Mouse (Mus musculus): ENCODE results near the gene Clca2.
"Not testable (repeated sequence)": the region's sequence is repeated elsewhere in the genome, so short reads cannot be mapped to it uniquely, and the experiment has no call there.

Clca2 gene

DNA sequence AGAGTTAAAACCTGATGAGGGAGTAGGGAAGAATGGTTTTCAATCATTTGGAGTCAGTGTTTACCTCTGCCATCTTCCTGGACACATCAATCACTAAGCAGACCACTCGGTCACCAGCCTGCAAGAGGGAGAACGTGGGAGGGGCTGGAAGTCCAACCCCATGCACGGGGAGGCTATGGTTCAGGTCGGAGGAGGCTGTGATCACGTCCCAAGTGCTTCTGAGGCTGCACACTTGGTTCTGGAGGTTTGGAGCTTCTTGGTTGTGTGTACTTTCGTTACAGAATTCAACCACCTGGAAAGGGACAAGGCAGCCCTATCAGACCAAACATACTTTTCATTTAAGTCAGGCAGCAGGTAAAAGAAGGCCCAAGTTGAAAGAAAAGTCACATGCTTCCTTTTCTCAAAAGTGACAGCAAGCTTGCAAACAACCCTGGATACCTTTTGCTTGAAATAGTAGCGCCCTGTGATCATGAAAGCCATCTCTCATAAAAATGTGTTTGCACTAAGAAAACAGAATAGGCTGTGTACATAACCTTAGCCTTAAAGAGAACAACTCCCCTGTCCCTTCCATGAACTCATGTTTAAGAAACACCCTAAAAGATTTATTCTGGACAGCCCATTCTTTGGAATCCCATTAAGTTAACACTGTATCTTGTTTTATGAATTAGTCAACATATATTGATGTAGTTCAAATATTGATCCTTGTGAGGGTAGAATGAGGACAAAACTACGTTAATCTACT, 11.2 kb downstream of the Clca2 start:
- in situ Hi-C loops (cut with MboI, MseI), result no loop called here

DNA sequence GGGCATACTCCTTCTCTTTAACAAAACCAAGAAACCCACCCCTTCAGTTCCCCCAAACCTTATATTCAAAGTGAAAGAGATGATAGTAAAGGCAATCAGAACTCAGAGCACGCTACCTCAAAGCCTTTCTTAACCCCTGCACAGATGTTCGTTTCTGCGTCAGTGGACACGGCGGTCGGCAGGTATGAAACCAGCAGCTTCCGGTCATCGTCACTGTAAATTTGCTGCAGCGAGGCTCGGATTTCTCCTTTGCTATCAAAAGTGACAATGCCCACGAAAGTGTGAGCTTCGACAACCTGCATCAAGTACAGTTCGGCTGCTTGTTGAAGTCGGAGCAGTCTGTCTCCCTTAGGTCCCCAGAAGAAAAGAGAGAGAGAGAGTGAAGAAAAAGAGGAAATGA, 13.1 kb downstream of the Clca2 start:
- in situ Hi-C loops (cut with MboI, MseI), result no loop called here

GRCm38 (mm10) chr3:145083081-145083480, 16.2 kb downstream of the Clca2 start:
- in situ Hi-C loops (cut with MboI, MseI), result no loop called here

GRCm38 (mm10) chr3:145080904-145081303, 18.3 kb downstream of the Clca2 start:
- in situ Hi-C loops (cut with MboI, MseI), result no loop called here

GRCm38 (mm10) chr3:145078405-145078804, 20.8 kb downstream of the Clca2 start:
- in situ Hi-C loops (cut with MboI, MseI), result no loop called here

- in situ Hi-C loops (cut with MboI, MseI), result no loop called here
Measured at GRCm38 (mm10) chr3:145072339-145072738, 26.9 kb downstream of the Clca2 start.

DNA sequence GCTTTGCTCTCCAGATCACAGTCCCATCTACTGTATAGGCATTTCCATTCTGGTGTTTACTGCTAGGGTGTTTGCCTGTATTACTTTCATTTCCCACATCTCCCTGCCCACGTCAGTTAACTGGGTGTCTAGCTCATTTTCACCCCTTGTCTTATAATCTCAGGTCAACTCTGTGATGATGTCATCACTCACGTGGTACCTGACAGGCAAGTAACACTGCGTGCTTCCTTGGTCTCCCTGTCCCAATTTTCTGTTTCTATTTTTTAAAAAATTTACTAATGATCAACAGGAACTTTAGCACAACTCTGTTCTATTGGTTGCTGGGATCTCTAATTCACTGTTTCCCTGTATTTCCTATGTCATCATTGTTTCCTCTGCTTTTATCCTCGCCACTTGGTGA, 30.3 kb downstream of the Clca2 start:
- in situ Hi-C loops (cut with MboI, MseI), result no loop called here

DNA sequence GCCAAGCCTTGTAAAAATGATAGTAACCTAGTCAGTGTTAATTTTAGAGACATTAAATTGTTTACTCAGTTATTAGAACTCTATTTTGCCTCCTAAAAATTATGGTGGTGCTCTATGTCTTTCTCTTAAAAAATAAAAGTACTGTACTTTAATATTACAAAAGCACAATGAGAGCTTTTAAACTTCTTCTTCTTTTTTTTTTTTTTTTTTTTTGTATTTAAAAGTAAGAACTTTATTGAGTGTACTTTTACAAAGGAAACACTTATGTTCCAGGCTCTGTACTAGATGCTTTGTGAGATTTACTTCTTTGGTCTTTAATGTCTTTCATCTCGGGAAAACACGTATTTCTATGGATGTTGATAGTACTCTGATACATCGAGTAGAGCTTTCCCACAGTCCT, 44.1 kb downstream of the Clca2 start:
- in situ Hi-C loops (cut with MboI, MseI), result not testable (repeated sequence)

DNA sequence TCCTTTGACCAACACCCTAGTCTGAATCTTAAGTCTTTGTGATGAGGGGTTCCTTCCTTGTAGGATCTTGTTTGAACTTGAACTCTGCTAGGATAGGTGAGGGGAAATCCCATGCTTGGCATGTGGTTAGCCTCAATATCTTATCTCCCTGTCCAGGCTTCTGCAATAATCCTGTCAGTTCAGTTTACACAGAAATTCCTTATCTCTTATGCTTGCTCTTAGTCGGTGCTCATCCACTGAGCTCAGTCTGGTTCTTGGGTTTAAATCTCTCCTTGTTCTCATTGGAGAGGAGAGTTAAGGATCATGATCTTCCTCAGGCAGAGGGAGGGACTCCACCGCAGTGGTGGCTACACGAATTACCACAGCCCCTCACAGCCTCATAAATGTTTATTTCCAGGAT, 49.4 kb downstream of the Clca2 start:
- in situ Hi-C loops (cut with MboI, MseI), result no loop called here

DNA sequence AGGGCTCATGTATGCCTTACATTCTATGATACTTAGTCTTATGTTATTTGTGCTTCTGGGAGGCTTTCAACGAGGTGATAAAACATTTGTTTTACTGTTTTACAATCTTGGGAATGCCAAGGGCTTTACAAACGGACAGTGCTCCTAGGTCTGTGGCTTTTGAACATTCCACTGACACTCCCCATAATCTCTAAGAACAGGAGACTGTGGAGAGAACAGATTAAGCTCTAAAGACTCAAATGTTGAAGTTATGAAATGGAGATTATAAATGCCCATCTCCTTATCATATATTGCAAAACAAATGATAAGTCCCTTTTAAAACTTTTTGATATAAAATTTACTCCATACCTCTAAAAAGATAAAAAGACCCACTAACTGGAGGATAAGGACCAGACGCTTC, 60.4 kb downstream of the Clca2 start:
- in situ Hi-C loops (cut with MboI, MseI), result no loop called here

DNA sequence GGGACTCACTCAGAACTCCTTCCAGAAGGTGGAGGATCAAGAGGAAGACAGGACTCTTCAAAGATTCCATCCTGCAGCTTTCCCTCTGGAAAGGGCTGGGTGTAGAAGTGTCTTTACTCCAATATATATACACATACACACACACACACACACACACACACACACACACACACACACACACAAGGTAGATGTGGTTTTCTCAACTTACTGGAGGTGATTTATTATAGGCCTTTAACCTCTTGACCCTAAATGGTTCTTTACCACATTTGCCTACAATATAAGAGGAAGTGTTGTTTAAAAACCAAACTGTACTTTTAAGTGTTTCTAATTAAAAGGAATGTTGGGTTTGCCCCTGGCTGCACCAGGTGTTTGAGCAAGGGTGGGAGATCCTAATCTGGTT, 66.6 kb downstream of the Clca2 start, which contains the start of gene Clca1:
Gene Clca1, minus strand, starts transcription at position 101 of the 400 bp plus-strand sequence.
- in situ Hi-C loops (cut with MboI, MseI), result no loop called here

DNA sequence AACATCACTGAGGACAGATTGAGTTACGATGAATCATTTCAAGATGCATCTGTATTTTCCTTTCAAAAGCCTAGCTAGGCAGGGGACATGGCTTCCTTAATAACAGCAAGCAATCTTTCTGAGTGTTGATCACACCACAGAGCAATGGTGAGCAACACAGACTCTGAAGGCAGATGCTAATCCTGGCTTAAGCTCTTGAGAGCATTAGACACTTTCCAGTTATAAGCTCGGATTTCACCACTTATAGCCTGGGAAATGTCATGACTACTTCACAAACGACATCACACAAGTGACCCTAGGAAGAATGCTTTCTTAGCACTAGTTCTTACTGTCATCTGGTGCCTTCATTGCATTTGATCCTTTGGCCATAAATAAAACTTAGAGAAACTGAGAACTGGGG, 71.2 kb downstream of the Clca2 start:
- in situ Hi-C loops (cut with MboI, MseI), result no loop called here

DNA sequence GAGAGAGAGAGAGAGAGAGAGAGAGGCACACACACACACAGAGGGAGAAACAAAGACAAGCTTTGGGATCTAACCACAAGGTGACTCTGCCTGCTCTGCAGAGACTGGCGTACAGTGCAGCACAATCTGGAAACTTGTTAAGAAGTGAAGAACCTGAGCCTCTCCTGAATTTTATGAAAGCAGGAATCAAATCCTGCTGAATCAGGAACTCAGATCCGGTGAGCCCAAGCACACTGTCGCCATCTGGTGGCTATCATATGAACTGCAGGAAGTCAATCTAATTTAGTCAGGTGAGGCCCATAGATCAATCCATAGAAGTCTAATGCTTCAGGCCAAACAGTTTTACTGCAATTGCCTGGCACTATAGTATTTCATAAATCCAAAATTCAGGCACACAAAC, 72.5 kb downstream of the Clca2 start:
- in situ Hi-C loops (cut with MboI, MseI), result no loop called here

Measured in regulatory T cell (primary cell).